Mouse (Mus musculus) megakaryocyte, embryonic 14.5 days (primary cell): ENCODE results near the gene Tmem174. TPM values are rescaled to one million over a fixed set of nuclear protein-coding genes. Genes with fewer than 3 reads are reported as not detected.

ENCODE experiments used
- H3K27me3 ChIP-seq: replicated peaks from 2 replicates; pipeline ENCODE3; 2012; ENCODE audit warnings: inconsistent platforms
- H3K36me3 ChIP-seq: replicated peaks from 2 replicates; pipeline ENCODE3; 2012; ENCODE audit warnings: low read length, inconsistent platforms, mixed read lengths
- H3K4me1 ChIP-seq: 2 replicates; pipeline ENCODE4 v1.6.1; 2012; ENCODE audit warnings: inconsistent platforms
- H3K4me3 ChIP-seq: replicated peaks from 2 replicates; pipeline ENCODE3; 2012; ENCODE audit warnings: moderate library complexity, mild to moderate bottlenecking, inconsistent platforms
- H3K9me3 ChIP-seq: 2 replicates; pipeline ENCODE4 v1.6.1; 2012; ENCODE audit warnings: inconsistent platforms
- FLI1 ChIP-seq: IDR thresholded peaks from 2 replicates; pipeline ENCODE4 v1.6.1; 2012; ENCODE audit warnings: low read length, inconsistent platforms, mixed read lengths
- GATA1 ChIP-seq: IDR thresholded peaks from 3 replicates; pipeline ENCODE4 v1.6.1; 2012; ENCODE audit warnings: mixed read lengths, low read length, inconsistent platforms, borderline replicate concordance
- polyA plus RNA-seq: library from polyadenylated mRNA; stranded (reverse); fragments of >175 nt; gene quantifications from 2 replicates; pipeline ENCODE4 v1.2.3, GENCODE M21; 2012; ENCODE audit warnings: low replicate concordance; ENCODE audit not compliant: insufficient read depth

The Tmem174 gene
- polyA plus RNA-seq: not detected in 2 replicates

DNA sequence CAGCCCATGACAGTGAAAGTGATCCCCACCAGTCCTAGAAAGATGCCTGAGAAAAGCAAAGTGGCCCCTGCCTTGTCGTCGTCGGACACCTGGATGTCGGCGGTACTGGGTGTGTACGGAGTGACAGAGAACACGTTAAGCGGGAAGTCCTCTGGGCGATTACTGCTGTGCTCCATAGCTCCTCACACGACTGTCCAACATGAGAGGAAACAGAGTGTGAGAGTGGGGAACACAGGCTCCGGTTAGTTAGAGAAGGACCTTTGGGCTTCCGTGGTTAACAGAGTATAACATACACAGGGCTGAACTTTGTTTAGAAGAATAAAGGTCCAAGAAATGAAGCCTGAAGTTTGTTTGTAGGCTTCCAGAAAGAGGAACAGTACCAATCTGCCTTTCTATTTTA, at the start of gene Tmem174:
Gene Tmem174 (minus strand): TSS at position 266 of the 400 bp plus-strand sequence.
- TF ChIP-seq GATA1 (no peak), FLI1 (no peak)
- Histone ChIP-seq H3K9me3 (peaks cover 24% of the 10 kb centered on the region), H3K27me3 (no peaks in the 10 kb centered on the region), H3K4me1 (no peaks in the 10 kb centered on the region), H3K4me3 (peak within 1 kb of the TSS; percentile 18), H3K36me3 (no peaks in the 10 kb centered on the region)

DNA sequence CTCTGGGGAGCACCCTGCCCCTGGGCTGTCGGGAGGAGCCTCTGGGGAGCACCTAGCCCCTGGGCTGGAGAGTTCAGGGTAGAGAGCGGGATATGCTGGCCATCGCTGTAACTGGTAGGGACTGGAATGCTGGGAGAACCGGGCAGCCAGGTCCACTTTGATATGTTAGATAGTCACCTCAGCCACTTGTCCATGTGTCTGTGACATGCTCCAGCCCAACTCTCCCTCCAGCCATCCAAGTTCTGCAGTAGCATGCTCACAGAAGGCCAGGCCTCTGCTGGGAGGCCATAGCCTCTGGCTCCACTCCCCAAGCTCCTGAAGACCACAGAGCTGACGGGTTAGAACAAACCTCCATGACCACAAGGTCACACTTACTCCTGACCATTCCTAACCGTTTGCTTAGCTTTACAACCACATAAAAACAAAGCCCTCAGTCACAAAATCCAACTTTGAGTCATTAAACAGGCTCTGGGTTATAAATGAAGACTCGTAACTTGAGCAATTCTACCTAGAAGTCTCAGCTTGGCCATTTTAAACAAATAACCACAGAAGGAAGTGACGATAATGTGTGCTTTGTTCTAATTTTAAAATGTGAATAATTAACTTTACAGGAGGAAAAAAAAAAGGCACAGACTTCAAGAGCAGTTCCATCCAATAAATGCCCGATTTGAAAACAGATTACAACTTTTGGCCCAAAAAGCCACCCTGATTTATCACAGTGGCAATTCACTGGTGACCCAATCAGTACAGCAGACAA, 47.1 kb upstream of the Tmem174 start:
- H3K36me3 ChIP-seq: no peaks in the 10 kb centered on the region
- H3K4me3 ChIP-seq: no peak overlapping the region
- H3K4me1 ChIP-seq: no peaks in the 10 kb centered on the region
- peaks cover 12% of the 10 kb centered on the region for H3K27me3 ChIP-seq
- no peaks in the 10 kb centered on the region for H3K9me3 ChIP-seq
- TF ChIP-seq GATA1: no peak
- no peak for TF ChIP-seq FLI1

DNA sequence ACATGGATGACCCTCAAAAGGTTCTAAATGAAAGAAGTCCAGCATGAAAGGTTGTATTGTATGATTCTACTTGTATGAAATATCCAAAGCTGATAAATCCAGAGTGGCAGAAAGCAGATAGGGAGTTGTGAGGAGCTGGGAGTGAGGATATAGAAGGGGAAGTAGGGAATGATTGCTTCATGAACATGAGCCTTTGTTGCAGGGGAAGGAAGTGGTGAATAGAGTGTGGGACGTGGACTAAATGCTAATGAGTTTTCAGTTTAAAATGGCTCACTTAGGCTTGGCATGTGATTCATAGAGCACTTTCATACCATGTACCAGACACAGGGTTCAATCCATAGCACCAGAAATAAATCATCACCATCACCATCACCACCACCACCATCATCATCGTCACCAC, 46.2 kb upstream of the Tmem174 start:
- Histone ChIP-seq H3K4me3 (no peak overlapping the region), H3K36me3 (no peaks in the 10 kb centered on the region), H3K9me3 (no peaks in the 10 kb centered on the region), H3K27me3 (peaks cover 18% of the 10 kb centered on the region), H3K4me1 (no peaks in the 10 kb centered on the region)
- no peak for TF ChIP-seq FLI1
- TF ChIP-seq GATA1: no peak

DNA sequence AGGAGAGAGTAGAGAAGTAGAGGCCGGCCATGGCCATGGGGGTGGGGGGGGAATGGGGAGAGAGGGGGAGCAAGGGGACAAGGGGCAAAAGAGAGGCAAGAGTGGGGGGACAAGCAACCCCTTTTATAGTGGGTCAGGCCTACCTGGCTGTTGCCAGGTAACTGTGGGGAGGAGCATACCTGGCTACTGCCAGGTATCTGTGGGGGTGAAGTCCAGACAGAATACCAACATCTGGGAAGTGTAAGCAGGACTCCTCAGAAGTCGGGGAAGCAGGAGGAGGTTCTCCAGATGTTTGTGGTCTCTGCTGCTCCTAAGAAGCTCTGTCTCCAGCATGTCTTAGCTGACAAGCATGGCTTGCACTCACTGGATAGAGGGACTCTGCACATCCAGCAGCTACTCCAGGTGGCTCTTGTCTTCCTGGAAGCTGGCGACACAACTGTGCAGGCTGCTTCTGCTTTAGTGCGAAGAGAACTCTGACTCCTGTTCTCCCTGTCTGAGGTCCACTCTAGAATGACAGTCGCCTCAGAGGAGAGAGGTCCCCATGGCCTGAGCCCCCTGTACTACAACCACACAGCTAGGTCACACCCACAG, 43.4 kb upstream of the Tmem174 start:
- Histone ChIP-seq H3K9me3 (no peaks in the 10 kb centered on the region), H3K4me1 (no peaks in the 10 kb centered on the region), H3K4me3 (no peak overlapping the region), H3K36me3 (no peaks in the 10 kb centered on the region), H3K27me3 (peaks cover 16% of the 10 kb centered on the region)
- TF ChIP-seq FLI1 (no peak), GATA1 (no peak)

DNA sequence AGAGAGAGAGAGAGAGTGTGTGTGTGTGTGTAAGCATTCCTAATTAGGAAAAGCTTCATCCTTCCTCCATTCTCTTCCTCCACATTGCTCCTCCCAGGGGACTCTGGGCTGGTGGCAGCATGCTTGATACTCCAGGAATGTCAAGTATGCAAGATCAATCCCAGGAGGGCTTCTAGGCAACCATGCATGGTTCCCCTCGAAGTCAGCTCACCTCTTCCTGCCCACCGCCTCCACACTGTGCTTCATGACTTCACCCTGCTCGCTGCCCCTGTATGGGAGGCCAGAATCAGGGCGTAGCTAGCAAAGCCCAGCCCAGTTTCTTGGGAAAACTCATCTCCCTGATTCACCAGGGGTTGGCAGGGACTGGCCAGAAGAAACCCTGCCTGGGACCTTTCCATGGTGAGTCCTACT, 42.4 kb upstream of the Tmem174 start:
- H3K36me3 ChIP-seq: no peaks in the 10 kb centered on the region
- no peak overlapping the region for H3K4me3 ChIP-seq
- peaks cover 16% of the 10 kb centered on the region for H3K27me3 ChIP-seq
- no peak for TF ChIP-seq GATA1
- no peak for TF ChIP-seq FLI1
- H3K4me1 ChIP-seq: no peaks in the 10 kb centered on the region
- no peaks in the 10 kb centered on the region for H3K9me3 ChIP-seq

DNA sequence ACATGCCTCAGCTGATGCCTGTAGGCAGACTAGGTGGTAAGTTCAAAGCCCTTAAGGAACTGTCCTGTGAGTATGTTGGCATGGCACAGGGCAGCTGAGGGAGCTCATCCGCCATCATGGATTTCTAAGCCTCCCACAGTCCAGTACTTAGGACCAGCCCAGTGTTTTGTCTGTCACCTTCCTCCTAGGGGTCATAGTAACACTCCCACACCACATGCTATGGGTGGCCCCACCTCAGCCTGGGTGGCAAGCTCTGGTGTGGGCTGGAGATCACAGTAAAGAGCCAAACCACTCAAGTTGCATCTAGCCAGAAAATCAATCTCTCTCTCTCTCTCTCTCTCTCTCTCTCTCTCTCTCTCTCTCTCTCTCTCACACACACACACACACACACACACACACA, 42.0 kb upstream of the Tmem174 start:
- TF ChIP-seq GATA1: no peak
- TF ChIP-seq FLI1: no peak
- H3K36me3 ChIP-seq: no peaks in the 10 kb centered on the region
- H3K4me3 ChIP-seq: no peak overlapping the region
- peaks cover 16% of the 10 kb centered on the region for H3K27me3 ChIP-seq
- no peaks in the 10 kb centered on the region for H3K9me3 ChIP-seq
- no peaks in the 10 kb centered on the region for H3K4me1 ChIP-seq

DNA sequence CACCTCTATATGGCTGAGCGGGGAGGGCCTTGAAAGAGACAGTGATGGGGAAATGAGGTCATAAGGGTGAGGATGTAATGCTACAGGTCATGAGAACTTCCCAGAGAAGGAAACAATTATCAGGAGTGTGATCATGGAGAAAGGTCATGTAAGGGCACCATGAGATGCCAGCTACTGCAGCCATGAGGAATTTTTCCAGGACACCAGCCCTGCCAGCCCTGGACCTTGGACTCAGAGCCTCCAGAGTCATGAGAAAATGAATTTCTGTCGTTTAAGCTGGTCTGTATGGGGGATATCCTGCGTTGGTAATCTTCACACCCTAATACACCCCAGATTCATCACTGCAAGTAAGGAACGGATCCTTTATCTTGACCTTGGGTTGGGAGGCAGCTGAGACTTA, 36.7 kb upstream of the Tmem174 start:
- H3K4me1 ChIP-seq: no peaks in the 10 kb centered on the region
- peaks cover 2% of the 10 kb centered on the region for H3K27me3 ChIP-seq
- TF ChIP-seq FLI1 (no peak), GATA1 (no peak)
- no peaks in the 10 kb centered on the region for H3K36me3 ChIP-seq
- peaks cover 11% of the 10 kb centered on the region for H3K9me3 ChIP-seq
- H3K4me3 ChIP-seq: no peak overlapping the region

DNA sequence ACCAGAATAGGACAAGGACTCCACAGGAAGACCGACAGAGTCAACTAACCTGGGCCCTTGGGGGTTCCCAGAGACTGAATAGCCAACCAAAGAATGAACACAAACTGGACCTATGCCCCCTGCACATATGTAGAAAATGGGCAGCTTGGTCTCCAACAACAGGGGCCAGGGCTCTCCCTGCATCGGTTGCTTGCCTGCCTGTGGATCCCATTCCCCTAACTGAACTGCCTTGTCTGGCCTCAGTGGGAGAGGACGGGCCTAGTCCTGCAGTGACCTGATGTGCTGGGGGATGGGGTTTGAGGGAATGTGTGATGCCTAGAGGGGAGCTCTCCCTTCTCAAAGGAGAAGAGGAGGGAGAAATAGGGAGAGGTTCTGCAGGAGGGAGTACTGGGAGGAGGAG, 32.1 kb upstream of the Tmem174 start:
- Histone ChIP-seq H3K9me3 (peaks cover 11% of the 10 kb centered on the region), H3K36me3 (no peaks in the 10 kb centered on the region), H3K4me1 (no peaks in the 10 kb centered on the region), H3K27me3 (no peaks in the 10 kb centered on the region), H3K4me3 (no peak overlapping the region)
- TF ChIP-seq GATA1: no peak
- no peak for TF ChIP-seq FLI1

DNA sequence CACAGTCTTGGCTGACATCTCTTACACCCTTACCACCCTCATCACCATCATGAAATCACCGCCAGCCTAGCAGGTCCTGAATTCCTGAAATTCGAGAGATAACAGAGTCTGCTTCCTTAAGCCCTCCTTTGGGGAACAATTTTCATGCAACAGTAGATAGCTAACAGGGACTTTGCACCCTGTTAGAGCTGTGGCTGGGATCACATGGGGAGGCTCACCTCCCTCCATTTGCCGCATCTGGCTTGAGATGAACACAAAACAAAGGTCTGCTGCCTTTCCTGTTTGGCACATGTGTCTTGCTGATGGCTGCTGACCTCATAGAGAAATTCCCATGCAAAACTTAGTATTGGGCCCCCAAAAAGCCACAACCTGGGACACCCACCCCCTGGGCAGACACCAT, 30.1 kb upstream of the Tmem174 start:
- TF ChIP-seq GATA1: no peak
- no peak for TF ChIP-seq FLI1
- Histone ChIP-seq H3K4me1 (no peaks in the 10 kb centered on the region), H3K36me3 (no peaks in the 10 kb centered on the region), H3K4me3 (no peak overlapping the region), H3K27me3 (no peaks in the 10 kb centered on the region), H3K9me3 (peaks cover 5% of the 10 kb centered on the region)

DNA sequence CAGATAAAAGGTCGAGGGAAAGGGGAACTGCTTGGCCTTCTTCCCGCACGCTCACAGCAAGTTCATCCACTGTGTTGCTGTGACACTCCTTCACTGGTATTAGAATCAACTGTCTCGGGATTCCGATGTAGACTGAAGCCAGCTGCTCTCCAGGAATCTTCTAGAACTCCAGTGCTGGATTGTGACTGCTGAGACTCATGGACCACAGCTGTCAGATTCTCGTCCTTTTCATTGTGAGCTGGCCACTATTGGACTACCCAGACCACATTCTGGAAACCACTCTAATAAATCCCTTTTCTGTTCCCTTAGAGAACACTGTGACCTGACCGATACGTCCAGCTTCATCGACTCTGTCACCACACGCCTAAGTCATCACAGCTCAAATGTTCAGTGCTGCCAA, 28.0 kb upstream of the Tmem174 start:
- TF ChIP-seq FLI1 (no peak), GATA1 (no peak)
- Histone ChIP-seq H3K9me3 (peaks cover 15% of the 10 kb centered on the region), H3K4me3 (no peak overlapping the region), H3K27me3 (no peaks in the 10 kb centered on the region), H3K36me3 (no peaks in the 10 kb centered on the region), H3K4me1 (no peaks in the 10 kb centered on the region)
